Mouse (Mus musculus) retina, postnatal 1 day (tissue): Measurements from ENCODE around the gene Pkn1.
A peak's percentile ranks its signal among the peaks of the same experiment; 100 is the strongest.

Source experiments
- DNase-seq: peaks from one replicate; pipeline ENCODE4 v3.0.0-alpha.2; 2012

Gene Pkn1

GRCm38 (mm10) chr8:83681099-83681498, 17.9 kb downstream of the Pkn1 start:
- no peak for DNase-seq

DNA sequence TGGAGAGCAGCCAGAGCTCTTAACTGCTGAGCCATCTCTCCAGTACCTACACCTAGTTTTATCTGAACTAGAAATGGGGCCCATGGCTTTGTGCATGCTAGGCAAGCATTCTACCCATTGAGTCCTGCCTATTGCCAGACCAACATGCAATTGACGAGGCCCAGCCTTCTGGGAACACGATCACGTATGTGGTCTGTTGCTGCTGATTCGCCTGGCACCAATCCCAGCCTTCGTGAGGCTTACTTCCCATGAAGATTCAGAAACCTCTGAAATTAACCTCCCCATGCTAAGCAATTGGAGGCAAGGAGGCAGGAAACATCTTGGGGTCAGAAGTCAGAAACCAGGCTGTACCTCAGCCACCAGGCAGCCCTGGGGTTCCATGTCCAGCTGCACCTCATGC, 18.4 kb downstream of the Pkn1 start:
- no peak for DNase-seq

DNA sequence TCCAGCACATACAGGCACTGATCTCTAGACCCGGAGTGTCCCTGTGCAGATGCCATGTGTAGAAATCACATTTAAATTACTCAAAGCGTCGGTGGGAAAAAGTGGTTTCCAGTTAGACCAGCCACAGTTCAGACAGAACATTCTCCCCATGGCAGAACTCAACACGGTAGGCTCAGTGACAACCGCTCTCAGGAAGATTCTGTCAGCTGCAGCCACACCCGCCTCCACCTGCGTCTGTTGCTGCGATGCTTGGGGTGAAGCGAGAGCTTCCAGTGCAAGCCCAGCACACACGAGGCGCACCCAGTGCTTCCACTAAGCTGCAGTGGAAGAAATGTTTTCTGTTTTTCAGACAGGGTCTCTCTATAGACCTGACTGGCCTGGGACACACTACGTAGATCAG, 19.1 kb downstream of the Pkn1 start:
- DNase-seq = no peak

- no peak for DNase-seq
Observed at GRCm38 (mm10) chr8:83674497-83674896, 24.5 kb downstream of the Pkn1 start.

DNA sequence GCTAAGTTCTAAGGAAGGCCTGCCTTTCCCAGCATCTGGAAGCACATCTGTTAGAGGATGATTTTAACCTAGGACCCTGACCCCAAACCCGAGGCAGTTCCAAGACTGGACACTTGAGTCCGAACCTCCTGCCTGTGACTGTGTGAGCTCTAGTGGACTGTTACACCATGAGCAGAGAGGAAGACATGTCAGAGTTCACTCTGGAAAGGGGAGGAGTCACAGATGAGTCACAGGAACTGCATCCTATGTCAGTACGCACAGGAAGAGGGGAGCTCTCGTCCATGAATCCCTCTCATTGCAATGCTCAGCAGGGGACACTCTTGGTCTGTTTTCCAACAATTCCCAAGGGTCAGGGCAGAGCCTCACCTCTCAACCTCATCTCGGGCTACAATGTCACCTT, 26.0 kb downstream of the Pkn1 start:
- DNase-seq = no peak

DNA sequence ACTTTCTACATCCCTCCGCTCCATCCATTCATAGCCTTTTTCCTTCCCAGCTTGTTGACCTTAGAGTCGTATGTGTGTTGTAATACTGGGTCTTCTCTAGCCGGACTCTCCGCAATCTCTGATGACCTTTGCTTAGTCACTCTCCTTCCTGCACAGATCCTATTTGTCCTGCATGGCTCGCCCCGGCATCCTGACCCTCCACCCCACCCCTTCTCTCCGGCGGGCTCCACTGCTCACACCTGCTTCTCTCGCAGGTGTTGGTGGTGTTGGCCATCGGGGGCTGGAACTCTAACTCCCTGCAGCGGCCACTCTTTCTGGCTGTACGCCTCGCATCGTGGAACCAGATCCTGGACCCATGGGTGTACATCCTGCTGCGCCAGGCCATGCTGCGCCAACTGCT, 30.0 kb downstream of the Pkn1 start:
- DNase-seq = no peak

- peak; percentile 90 for DNase-seq
Observed at GRCm38 (mm10) chr8:83668010-83668916, 30.7 kb downstream of the Pkn1 start.

DNA sequence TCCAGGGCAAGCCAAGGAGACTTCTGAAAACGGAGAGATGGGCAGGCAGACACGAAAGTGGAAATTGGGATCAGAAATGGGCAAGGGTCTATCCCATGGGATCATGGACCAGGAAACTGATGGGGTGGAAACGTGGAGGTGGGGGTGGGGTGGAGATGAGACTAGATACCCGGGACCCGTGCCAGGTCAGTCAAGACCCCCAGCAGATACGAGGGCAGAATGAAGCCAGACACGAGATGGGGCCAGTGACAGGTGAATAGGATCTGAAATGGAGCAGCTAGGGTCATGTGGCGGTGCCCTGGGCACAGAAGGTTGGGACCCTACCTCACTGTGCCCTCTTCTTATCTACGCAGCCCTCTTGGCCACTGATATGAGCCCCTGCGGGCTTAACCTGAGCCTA, 31.5 kb downstream of the Pkn1 start:
- no peak for DNase-seq

DNA sequence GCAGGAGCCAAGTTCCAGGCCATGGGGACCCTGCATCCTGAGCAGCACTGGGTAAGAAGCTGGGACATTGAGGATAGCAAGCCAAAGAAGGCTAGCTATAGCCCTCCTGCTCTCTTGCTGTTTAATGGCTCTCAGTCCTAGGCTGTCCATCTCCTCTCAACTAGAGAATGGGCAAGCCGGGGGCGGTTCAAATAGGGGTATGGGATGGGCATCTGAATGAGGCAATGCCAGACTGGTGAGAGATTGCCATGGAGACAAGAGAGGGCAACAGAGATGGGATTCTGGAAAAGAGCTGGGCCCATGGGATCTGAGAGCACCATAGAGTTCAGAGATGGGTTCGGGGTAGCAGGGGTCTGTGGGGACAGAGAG, 32.1 kb downstream of the Pkn1 start:
- DNase-seq = no peak

GRCm38 (mm10) chr8:83665969-83666865, 32.8 kb downstream of the Pkn1 start, which contains the start of gene Ptger1:
Gene Ptger1 (plus strand): TSS chr8:83666678.
- DNase-seq = peak; percentile 43

DNA sequence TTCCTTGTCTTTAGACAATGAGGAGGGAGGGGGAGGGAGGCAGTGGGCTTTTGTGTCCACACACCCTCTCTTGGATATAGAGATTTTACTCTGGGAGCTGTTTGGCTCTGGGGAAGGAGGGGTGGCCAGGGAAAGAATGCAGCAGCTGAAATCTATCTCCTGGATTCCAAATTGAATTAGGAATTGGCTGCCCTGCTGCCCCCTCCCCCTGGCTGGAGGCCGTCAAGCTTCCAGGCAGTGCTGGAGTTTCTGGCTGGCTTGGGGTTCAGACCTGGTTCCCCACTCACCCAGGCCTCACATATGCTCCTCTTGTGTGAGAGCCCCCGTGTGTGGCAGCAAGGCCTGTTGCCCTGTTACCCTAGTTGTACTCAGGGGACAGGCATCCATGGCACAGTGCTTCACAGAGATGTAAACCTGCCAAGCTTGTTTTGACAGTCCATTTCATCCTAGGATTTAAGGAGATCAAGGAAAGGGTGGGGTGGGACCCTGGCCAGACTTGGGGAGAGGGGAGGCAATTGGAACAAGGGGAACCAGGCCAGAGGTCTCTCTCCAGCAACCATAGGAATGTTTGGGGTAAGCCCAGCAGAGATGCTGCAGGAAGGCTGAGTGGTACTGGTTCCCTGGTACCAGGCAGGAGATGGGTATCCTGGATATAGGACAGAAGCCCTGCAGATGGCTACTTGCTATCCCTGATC, 33.9 kb downstream of the Pkn1 start:
- DNase-seq = no peak

DNA sequence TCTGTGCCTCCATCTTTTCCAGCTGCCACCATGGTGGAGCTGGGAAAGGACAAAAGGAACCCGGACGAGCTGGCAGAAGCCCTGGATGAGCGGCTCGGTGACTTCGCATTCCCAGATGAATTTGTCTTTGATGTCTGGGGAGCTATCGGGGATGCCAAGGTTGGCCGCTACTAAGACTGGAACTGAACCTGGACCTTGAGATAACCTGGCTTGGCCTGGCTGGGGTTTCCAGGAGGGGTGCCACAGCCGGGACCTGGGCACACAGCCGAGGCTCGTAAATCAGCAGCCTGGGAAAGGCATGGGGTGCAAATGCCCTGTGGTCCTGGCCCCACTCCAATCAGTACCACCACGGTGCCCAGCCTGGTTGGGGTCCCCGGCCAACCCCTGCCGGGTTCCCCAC, 34.9 kb downstream of the Pkn1 start:
- no peak for DNase-seq

GRCm38 (mm10) chr8:83662421-83662826, 36.6 kb downstream of the Pkn1 start:
- peak; percentile 92 for DNase-seq

DNA sequence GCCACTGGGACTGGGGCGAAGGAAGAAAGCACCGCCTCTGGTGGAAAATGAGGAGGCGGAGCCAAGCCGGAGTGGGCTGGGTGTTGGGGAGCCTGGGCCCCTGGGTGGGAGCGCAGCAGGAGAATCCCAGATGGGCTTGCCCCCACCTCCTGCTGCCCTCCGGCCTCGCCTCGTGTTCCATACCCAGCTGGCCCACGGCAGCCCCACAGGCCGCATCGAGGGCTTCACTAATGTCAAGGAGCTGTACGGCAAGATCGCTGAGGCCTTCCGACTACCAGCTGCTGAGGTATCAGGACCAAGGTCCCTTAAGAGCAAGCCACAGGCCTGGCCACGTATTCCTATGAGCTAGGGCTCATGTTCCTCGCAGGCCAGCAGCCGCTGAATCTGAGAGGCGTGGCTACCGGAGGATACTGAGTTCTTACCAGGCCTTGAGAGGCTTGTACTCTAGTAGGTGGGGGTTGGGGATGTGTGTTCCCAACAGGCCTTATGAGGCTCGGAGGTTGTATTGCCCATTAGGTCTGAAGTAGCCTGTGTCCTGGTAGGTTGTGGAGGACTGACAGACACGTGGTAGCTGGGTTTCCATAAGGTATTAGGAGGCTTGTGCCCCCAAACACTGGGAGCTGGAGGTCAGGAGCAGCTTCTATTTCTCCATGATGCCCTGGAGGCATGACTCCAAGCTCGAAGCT, 37.8 kb downstream of the Pkn1 start:
- peak; percentile 53 for DNase-seq

GRCm38 (mm10) chr8:83660545-83660944, 38.4 kb downstream of the Pkn1 start:
- no peak for DNase-seq

GRCm38 (mm10) chr8:83656484-83657246, 42.3 kb downstream of the Pkn1 start:
- DNase-seq = no peak

DNA sequence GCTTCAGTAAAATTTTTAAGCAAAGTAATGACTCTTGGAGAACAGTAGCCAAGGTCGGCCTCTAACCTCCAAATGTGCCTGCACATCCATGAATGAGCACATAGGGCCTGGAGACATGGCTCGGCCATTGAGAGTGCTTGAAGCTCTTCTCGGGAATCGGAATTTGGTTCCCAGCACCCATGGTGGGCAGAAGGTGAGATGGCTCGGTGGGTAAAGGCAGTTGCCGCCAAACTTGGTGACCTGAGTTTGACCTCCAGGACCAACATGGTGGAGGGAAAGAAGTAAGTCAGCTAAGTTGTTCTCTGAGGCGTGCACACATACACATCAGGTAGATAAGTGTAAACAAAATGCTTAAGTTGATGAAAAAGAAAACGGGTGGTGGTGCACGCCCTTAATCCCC, 42.9 kb downstream of the Pkn1 start:
- DNase-seq = no peak

DNA sequence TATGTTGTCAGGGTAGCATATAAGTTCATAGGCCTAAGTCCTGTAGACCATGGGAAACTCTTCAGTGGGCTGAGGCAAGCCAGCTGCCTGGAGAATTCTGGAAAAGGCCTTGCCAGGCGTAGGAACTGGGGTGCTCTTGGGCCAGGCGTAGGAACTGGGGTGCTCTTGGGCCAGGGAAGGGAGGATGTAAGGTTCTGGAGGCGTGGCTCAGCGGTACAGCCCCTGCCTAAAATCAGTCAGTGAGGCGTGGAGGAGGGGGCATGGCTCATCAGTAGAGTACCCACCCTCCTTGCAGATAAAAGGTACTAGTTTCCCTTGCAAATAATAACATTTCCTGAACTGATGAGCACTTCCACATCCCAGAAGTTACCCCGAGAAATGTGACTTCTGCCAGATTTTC, 44.3 kb downstream of the Pkn1 start:
- no peak for DNase-seq

DNA sequence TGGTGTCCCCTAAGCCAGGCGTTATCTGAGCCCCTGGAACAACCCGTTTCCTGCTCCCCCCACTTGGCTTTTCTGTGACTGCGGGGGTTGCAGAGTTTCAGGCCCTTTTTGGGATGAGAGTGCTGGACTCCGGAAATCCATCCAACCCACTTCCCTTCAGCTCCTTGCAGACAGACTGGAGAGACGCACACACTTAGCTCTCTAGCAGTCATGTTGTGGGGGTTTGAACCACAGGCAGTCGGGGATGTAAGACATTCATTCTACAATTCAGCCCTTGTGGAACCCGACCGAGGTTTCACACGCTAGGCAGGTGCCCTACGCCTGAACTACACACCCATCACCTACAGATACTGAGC, 45.3 kb downstream of the Pkn1 start:
- no peak for DNase-seq

DNA sequence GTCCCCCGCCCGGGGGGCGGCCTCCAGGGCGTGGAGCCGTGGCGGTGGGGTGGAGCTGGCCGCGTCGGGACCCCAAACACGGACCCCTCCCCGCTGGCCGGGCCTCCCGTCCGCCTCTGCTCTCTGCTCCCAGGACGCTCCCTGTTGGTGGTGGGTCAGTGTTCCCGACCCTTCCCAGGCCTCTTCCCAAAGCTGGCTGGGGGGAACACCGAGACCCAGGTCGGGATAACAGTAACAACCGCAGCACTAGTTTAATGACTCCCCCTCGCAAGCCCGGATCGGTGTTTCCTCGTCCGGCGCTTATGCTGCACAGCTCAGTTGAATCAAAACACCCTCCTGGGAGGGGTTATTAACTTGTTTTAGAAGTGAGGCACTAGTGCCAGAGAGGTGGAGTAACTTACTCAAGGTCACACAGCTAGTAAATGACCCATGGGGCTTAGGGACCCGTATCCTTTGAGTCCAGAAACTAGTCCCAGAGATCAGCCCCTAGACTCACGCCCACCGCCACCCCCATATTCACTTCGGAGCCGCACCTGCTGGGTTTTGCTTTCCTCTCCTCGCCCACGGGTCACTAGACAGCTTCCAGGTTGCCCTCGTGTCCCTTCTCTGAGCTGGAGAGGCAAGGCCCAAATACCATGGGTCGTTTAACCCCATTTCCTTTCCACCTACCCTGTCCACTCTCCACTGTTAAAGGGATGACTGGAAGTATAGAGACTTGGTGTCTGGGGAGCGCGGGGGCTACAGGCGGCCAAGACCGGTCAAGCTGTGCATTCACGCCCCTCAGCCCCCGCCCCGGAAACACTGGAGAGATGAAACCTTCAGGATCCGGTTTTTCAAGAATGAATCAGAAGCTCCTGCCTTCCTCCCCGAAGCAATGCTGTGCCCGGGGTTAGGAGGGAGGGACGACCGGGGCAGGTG, 46.0 kb downstream of the Pkn1 start:
- DNase-seq = peak; percentile 29
